Mouse (Mus musculus) embryonic fibroblast, embryonic 13.5 days (primary cell): Measurements from ENCODE around the gene Bend3.

Experiments
- CTCF ChIP-seq: IDR thresholded peaks from 2 replicates; pipeline ENCODE4 v1.5.1; 2011; ENCODE audit warnings: mild to moderate bottlenecking, control low read depth, low read length, moderate library complexity, borderline replicate concordance; ENCODE audit not compliant: insufficient read depth
- POLR2A ChIP-seq: IDR thresholded peaks from 2 replicates; pipeline ENCODE4 v1.6.1; 2011; ENCODE audit warnings: low read depth, mild to moderate bottlenecking, control low read depth, low read length, moderate library complexity

- TF ChIP-seq CTCF (no peak), POLR2A (no peak)
Observed at GRCm38 (mm10) chr10:43559313-43559712, 80.7 kb downstream of the Bend3 start.
